Mouse (Mus musculus): ENCODE results near the gene Enpp6. TPM values are rescaled to one million over a fixed set of nuclear protein-coding genes. Genes with fewer than 3 reads are reported as not detected.

The Enpp6 gene
- 0.13 TPM in 1 of 2 replicates, not detected in the other for polyA plus RNA-seq (2014; fragmentation: Nextera tagmentation; extraction: Ambion mirVana)

DNA sequence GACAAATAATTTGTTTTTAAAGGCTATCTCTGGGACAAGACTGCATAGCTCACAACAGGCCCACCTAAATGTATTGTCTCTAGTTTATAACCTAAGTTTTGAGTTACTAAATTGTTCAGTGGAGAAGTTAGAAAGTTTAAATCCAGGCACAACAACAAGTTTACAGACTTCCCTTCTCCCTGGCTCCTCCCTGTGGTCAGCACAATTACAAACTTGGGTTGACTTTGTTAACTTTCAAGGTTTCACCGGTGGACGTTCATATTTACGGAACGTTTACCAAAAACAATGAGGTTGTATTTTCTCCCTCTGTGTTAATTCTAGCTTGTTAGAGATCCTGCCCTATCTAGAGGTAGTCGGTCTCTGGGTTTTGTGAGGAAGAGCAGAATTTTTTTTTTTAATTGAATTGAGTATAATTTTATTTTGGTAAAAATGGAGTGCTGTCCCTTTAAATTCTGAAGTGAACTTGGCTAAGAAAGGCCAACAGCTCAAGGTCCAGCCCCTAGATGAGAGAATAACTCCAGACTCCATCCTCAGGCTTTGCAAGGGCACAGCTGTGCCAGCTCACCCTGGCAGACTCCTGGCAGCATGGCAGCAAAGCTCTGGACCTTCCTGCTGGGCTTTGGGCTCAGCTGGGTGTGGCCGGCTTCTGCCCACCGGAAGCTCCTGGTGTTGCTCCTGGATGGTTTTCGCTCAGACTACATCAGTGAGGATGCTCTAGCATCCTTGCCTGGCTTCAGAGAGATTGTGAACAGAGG, at the start of gene Enpp6:
Enpp6 (plus strand) TSS at position 502 of the 755 bp plus-strand sequence.
- 84% methylated on average over 8 of the region's 8 CpGs for WGBS
- Histone ChIP-seq H3K9ac (ENCODE audit: low read length) (no peak within 1 kb of the TSS), H3K4me1 (replicated peaks; ENCODE audit: control insufficient read depth, insufficient read depth, low read length) (no peaks in the 10 kb centered on the region), H3K4me3 (ENCODE audit: low read depth, low read length) (no peak within 1 kb of the TSS), H3K9me3 (ENCODE audit: control insufficient read depth, low read length) (no peaks in the 10 kb centered on the region), H3K4me2 (ENCODE audit: low read depth, low read length, severe bottlenecking) (no peak within 1 kb of the TSS), H3K27ac (ENCODE audit: low read depth, low read length) (no peak within 1 kb of the TSS), H3K36me3 (ENCODE audit: control insufficient read depth, insufficient read depth, low read length) (no peaks in the 10 kb centered on the region), H3K27me3 (ENCODE audit: control insufficient read depth, insufficient read depth, low read length) (no peaks in the 10 kb centered on the region)
- no peak for ATAC-seq (replicated peaks; ENCODE audit: low FRiP score)
- DNase-seq (ENCODE audit: low spot score) = no peak

DNA sequence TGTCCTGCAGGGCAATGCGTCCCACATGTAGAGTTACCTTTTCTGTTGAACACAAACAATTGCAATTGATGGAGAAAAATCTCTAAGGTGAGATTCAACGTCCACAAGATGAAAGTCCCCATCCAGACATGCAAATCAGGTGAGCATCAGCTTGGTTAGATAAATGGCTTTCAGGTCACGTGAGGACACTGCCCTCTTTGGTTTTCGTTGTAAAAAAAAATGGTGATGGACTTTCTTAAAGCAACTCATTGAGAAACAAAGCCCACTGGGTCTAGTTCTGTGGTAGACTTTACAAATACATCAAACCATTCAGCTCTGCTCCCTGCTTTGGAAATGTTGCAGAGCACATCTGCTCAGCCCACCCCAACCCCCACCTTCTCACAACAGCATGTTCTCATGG, 48.5 kb upstream of the Enpp6 start:
- no peaks in the 10 kb centered on the region; the same call in 1 of the 2 replicates for H3K9me3 ChIP-seq (ENCODE audit: control insufficient read depth, low read length)
- no peaks in the 10 kb centered on the region for H3K27me3 ChIP-seq (ENCODE audit: control insufficient read depth, insufficient read depth, low read length)
- H3K27ac ChIP-seq (ENCODE audit: low read depth, low read length) = no peak overlapping the region
- no peak overlapping the region for H3K4me3 ChIP-seq (ENCODE audit: low read depth, low read length)
- WGBS = 84% methylated on average over 4 of the region's 4 CpGs
- ATAC-seq (replicated peaks; ENCODE audit: low FRiP score) (no peak), DNase-seq (ENCODE audit: low spot score) (no peak)
- H3K36me3 ChIP-seq (ENCODE audit: control insufficient read depth, insufficient read depth, low read length) = no peaks in the 10 kb centered on the region
- peaks cover 3% of the 10 kb centered on the region; the same call in 1 of the 2 replicates for H3K4me1 ChIP-seq (replicated peaks; ENCODE audit: control insufficient read depth, insufficient read depth, low read length)
- H3K4me2 ChIP-seq (ENCODE audit: low read depth, low read length, severe bottlenecking) = no peak overlapping the region
- H3K9ac ChIP-seq (ENCODE audit: low read length) = no peak overlapping the region

DNA sequence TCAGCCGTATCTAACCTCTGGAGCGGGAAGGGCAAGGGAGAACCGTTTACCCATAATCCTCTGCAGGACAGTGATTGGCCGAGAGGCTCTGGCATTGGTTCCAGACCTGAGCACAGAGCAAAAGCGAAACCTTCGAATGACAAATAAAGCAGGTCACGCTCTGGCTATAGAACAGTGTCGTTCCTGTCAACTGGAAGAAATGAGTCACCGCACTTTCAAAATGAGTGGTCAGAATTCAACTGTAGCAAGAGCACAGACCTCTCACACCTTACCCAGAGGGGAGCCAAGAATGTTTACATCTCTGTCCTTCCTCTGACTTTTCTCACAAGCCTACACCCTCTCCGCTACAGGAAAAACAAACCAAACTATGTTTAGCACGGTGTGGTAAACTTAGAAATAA, 45.4 kb upstream of the Enpp6 start:
- Histone ChIP-seq H3K9me3 (ENCODE audit: control insufficient read depth, low read length) (no peaks in the 10 kb centered on the region; the same call in 1 of the 2 replicates), H3K27me3 (ENCODE audit: control insufficient read depth, insufficient read depth, low read length) (no peaks in the 10 kb centered on the region), H3K4me3 (ENCODE audit: low read depth, low read length) (no peak overlapping the region), H3K36me3 (ENCODE audit: control insufficient read depth, insufficient read depth, low read length) (no peaks in the 10 kb centered on the region), H3K4me2 (ENCODE audit: low read depth, low read length, severe bottlenecking) (no peak overlapping the region), H3K27ac (ENCODE audit: low read depth, low read length) (no peak overlapping the region), H3K9ac (ENCODE audit: low read length) (no peak overlapping the region), H3K4me1 (replicated peaks; ENCODE audit: control insufficient read depth, insufficient read depth, low read length) (peaks cover 3% of the 10 kb centered on the region; the same call in 1 of the 2 replicates)
- ATAC-seq (replicated peaks; ENCODE audit: low FRiP score) (no peak), DNase-seq (ENCODE audit: low spot score) (no peak)
- 78% methylated on average over 11 of the region's 11 CpGs for WGBS

DNA sequence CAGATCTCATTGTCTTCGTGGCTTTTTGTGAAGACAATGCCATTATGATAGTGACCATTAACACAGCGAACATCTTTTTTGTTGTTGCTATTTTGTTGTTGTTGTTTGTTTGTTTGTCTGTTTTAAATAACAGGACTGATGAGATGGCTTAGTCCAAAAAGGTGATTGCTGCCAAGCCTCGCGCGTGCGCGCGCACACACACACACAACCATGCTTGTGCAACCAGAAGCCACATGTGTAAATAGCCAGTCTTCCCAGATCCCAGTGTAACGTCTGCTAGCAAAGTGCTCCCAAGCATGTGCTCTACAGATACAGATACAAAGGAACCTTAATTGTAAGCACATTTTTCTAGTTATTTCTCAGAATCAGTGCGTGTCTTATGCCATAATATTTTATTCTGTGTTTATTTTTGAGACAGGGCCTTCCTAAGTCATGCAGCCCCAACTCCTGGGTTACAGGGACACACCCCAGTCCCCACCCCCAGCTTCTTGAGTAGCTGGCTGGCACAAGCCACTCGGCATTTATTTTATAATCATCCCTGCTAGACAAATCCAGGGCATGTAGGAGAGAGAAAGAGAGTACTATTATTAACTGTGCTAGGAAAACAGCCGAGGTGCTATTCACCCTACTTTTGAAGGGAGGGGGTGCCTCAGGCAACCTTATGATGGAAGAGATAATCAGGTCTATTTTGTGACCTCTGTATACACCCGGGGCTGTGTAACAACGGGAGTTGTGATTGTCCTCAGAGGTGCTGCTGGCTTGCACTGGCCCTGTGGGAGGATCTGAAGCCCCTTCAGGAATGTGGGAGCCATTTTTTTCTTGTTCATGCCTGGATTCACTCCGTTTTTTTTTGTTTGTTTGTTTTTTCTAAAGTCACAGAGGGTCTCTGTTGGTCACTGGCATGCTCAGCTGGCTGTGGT, 44.7 kb upstream of the Enpp6 start:
- Histone ChIP-seq H3K9ac (ENCODE audit: low read length) (no peak overlapping the region), H3K27ac (ENCODE audit: low read depth, low read length) (no peak overlapping the region), H3K36me3 (ENCODE audit: control insufficient read depth, insufficient read depth, low read length) (no peaks in the 10 kb centered on the region), H3K4me3 (ENCODE audit: low read depth, low read length) (no peak overlapping the region), H3K4me1 (replicated peaks; ENCODE audit: control insufficient read depth, insufficient read depth, low read length) (peaks cover 3% of the 10 kb centered on the region; the same call in 1 of the 2 replicates), H3K9me3 (ENCODE audit: control insufficient read depth, low read length) (no peaks in the 10 kb centered on the region; the same call in 1 of the 2 replicates), H3K27me3 (ENCODE audit: control insufficient read depth, insufficient read depth, low read length) (no peaks in the 10 kb centered on the region), H3K4me2 (ENCODE audit: low read depth, low read length, severe bottlenecking) (no peak overlapping the region)
- DNase-seq (ENCODE audit: low spot score) (no peak), ATAC-seq (replicated peaks; ENCODE audit: low FRiP score) (no peak)
- WGBS = 82% methylated on average over 15 of the region's 15 CpGs

DNA sequence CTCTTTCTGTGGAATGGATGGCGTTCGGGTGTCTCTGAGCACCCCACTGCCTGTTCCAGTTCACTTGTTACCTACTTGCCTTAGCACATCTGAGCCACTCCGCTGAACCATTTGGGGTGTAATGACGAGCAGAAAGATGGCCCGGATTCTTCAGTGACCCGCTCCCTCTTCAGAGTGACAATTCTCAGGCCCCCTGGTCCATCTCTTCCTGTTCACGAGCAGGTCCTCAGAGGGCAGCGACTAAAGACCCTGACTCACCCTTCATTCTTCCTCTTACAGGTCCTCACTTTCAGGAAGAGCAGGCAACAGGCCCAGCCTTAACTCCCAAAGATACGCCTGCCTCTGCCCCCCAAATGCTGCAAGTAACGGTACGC, 44.0 kb upstream of the Enpp6 start:
- ATAC-seq (replicated peaks; ENCODE audit: low FRiP score) (no peak), DNase-seq (ENCODE audit: low spot score) (no peak)
- Histone ChIP-seq H3K9ac (ENCODE audit: low read length) (no peak overlapping the region), H3K4me3 (ENCODE audit: low read depth, low read length) (no peak overlapping the region), H3K9me3 (ENCODE audit: control insufficient read depth, low read length) (no peaks in the 10 kb centered on the region; the same call in 1 of the 2 replicates), H3K36me3 (ENCODE audit: control insufficient read depth, insufficient read depth, low read length) (no peaks in the 10 kb centered on the region), H3K27me3 (ENCODE audit: control insufficient read depth, insufficient read depth, low read length) (no peaks in the 10 kb centered on the region), H3K4me1 (replicated peaks; ENCODE audit: control insufficient read depth, insufficient read depth, low read length) (peaks cover 3% of the 10 kb centered on the region; the same call in 1 of the 2 replicates), H3K27ac (ENCODE audit: low read depth, low read length) (no peak overlapping the region), H3K4me2 (ENCODE audit: low read depth, low read length, severe bottlenecking) (no peak overlapping the region)
- 89% methylated on average over 11 of the region's 11 CpGs for WGBS

DNA sequence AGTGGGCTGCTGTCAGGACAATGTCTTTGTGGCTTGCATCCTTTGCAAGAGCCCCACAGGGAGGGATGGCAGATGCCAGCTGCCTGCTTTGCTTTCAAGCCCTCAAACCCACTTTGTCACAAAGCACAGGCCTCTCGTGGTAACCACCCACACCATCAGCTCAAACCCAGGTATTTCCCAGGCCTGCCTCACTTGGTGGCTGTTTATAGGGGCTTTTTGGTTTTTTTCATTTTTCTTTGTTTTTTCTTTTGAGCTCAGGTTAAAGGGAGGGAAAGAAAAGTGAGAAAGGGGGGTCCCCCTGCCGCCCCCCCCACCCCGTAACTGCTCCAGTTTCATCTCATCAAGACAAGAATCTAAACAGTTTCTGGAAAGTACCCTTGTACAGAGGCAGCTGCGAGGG, 43.4 kb upstream of the Enpp6 start:
- peaks cover 3% of the 10 kb centered on the region; the same call in 1 of the 2 replicates for H3K4me1 ChIP-seq (replicated peaks; ENCODE audit: control insufficient read depth, insufficient read depth, low read length)
- no peaks in the 10 kb centered on the region for H3K27me3 ChIP-seq (ENCODE audit: control insufficient read depth, insufficient read depth, low read length)
- no peak overlapping the region for H3K4me2 ChIP-seq (ENCODE audit: low read depth, low read length, severe bottlenecking)
- DNase-seq (ENCODE audit: low spot score) (no peak), ATAC-seq (replicated peaks; ENCODE audit: low FRiP score) (no peak)
- H3K27ac ChIP-seq (ENCODE audit: low read depth, low read length) = no peak overlapping the region
- 85% methylated on average over 4 of the region's 4 CpGs for WGBS
- H3K9me3 ChIP-seq (ENCODE audit: control insufficient read depth, low read length) = no peaks in the 10 kb centered on the region; the same call in 1 of the 2 replicates
- H3K4me3 ChIP-seq (ENCODE audit: low read depth, low read length) = no peak overlapping the region
- no peaks in the 10 kb centered on the region for H3K36me3 ChIP-seq (ENCODE audit: control insufficient read depth, insufficient read depth, low read length)
- H3K9ac ChIP-seq (ENCODE audit: low read length) = no peak overlapping the region

DNA sequence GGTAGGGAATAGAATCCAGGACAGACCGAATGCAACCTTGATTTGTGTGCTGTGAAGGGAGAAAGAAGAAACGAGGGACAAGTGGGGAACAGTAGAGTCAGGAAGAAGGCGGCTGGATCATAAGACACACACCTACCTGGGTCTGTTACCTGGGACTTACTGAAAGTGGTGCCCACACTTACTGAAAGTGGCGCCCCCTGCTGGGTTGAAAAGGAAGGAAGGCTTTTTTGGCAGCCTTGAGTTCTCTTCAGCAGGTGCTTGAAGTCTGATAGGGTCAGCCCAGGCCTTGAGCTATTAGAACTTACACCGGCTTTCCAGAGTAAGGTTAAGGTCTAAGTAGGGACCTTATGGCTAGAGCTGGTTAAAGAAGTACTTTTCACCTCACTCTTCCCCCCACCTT, 40.5 kb upstream of the Enpp6 start:
- no peaks in the 10 kb centered on the region; the same call in 1 of the 2 replicates for H3K9me3 ChIP-seq (ENCODE audit: control insufficient read depth, low read length)
- no peak for ATAC-seq (replicated peaks; ENCODE audit: low FRiP score)
- H3K4me3 ChIP-seq (ENCODE audit: low read depth, low read length) = no peak overlapping the region
- WGBS = 72% methylated on average over 5 of the region's 5 CpGs
- no peak overlapping the region for H3K9ac ChIP-seq (ENCODE audit: low read length)
- no peak for DNase-seq (ENCODE audit: low spot score)
- H3K4me1 ChIP-seq (replicated peaks; ENCODE audit: control insufficient read depth, insufficient read depth, low read length) = peaks cover 3% of the 10 kb centered on the region; the same call in 1 of the 2 replicates
- H3K36me3 ChIP-seq (ENCODE audit: control insufficient read depth, insufficient read depth, low read length) = no peaks in the 10 kb centered on the region
- no peaks in the 10 kb centered on the region for H3K27me3 ChIP-seq (ENCODE audit: control insufficient read depth, insufficient read depth, low read length)
- H3K27ac ChIP-seq (ENCODE audit: low read depth, low read length) = no peak overlapping the region
- no peak overlapping the region for H3K4me2 ChIP-seq (ENCODE audit: low read depth, low read length, severe bottlenecking)

DNA sequence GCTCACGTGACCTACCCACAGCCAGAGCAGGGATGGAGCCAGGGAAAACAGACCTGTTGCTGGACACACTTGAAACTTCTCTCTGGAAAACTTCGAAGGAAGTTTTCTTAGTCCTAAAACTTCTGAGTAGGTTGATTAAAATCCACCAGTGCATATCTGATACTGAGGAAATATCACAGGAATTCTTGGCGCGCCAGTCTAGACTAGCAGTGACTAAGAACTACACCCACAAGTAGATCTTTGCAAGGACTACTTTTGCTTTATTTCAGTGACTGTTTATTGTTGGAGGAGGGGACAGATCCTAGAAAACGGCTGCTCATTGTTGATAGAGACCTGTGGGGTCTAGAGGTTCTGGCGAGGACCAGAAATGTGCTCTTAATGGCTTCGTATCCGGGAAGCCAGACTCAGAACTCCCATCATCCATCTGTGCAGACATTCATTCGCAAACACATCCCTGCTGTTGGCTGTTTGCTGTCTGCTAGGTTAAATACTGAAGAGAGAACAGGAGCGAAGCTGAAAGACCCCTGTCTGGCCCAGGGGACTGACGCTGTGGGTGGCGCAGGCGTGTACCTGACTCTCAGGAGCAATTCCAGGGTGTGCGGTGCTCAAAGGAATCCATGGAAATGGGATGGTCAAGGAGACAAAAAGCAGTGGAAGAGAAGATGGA, 38.5 kb upstream of the Enpp6 start:
- Histone ChIP-seq H3K4me1 (replicated peaks; ENCODE audit: control insufficient read depth, insufficient read depth, low read length) (no peaks in the 10 kb centered on the region), H3K36me3 (ENCODE audit: control insufficient read depth, insufficient read depth, low read length) (no peaks in the 10 kb centered on the region), H3K9me3 (ENCODE audit: control insufficient read depth, low read length) (no peaks in the 10 kb centered on the region), H3K4me2 (ENCODE audit: low read depth, low read length, severe bottlenecking) (no peak overlapping the region), H3K27me3 (ENCODE audit: control insufficient read depth, insufficient read depth, low read length) (no peaks in the 10 kb centered on the region), H3K27ac (ENCODE audit: low read depth, low read length) (no peak overlapping the region), H3K4me3 (ENCODE audit: low read depth, low read length) (no peak overlapping the region), H3K9ac (ENCODE audit: low read length) (no peak overlapping the region)
- no peak for DNase-seq (ENCODE audit: low spot score)
- WGBS = 90% methylated on average over 14 of the region's 14 CpGs
- ATAC-seq (replicated peaks; ENCODE audit: low FRiP score) = no peak
